Mouse (Mus musculus): ENCODE data around the gene Adamts14. TPM values are rescaled to one million over a fixed set of nuclear protein-coding genes. Genes with fewer than 3 reads are reported as not detected.

The Adamts14 gene
- polyA plus RNA-seq, 2 experiments = 0.13 to 0.21 TPM

GRCm38 (mm10) chr10:61297477-61297876, 24.2 kb upstream of the Adamts14 start, which contains the start of gene Prf1:
Prf1 (plus strand) TSS chr10:61297833.
- H3K9ac ChIP-seq (replicated peaks) = no peak within 1 kb of the TSS
- no peaks in the 10 kb centered on the region for H3K27me3 ChIP-seq (ENCODE audit: control insufficient read depth, insufficient read depth, low read length)
- 18% methylated on average over 7 of the region's 7 CpGs for WGBS (ENCODE audit: insufficient replicate concordance)
- H3K36me3 ChIP-seq (replicated peaks; ENCODE audit: control insufficient read depth, insufficient read depth, low read depth) = no peaks in the 10 kb centered on the region
- no peaks in the 10 kb centered on the region for H3K4me1 ChIP-seq (replicated peaks; ENCODE audit: control insufficient read depth in 2 of 2, insufficient read depth in 2 of 2, low read length in 1 of 2)
- no peak for DNase-seq (ENCODE audit: low read depth in 3 of 3, low spot score in 3 of 3)
- H3K4me3 ChIP-seq (ENCODE audit: insufficient read depth in 1 of 2, low read depth in 2 of 2, low read length in 2 of 2) = no peak within 1 kb of the TSS
- no peak for TF ChIP-seq CTCF (IDR thresholded peaks at IDR 0.05; ENCODE audit: low read depth)
- no peak for TF ChIP-seq EP300 (IDR thresholded peaks at IDR 0.05; ENCODE audit: low read depth)
- H3K4me2 ChIP-seq (ENCODE audit: low read depth) = no peak within 1 kb of the TSS
- ATAC-seq (ENCODE audit: insufficient read depth) = no peak
- H3K27ac ChIP-seq = no peak within 1 kb of the TSS
- no peaks in the 10 kb centered on the region for H3K9me3 ChIP-seq (ENCODE audit: control insufficient read depth, low read length)

GRCm38 (mm10) chr10:61296713-61297445, 23.6 kb upstream of the Adamts14 start:
- TF ChIP-seq EP300 (IDR thresholded peaks at IDR 0.05; ENCODE audit: low read depth) (no peak), CTCF (IDR thresholded peaks at IDR 0.05; ENCODE audit: low read depth) (no peak)
- 63% methylated on average over 8 of the region's 8 CpGs for WGBS (ENCODE audit: insufficient replicate concordance)

GRCm38 (mm10) chr10:61294242-61294641, 21.0 kb upstream of the Adamts14 start:
- TF ChIP-seq EP300 (IDR thresholded peaks at IDR 0.05; ENCODE audit: low read depth) (no peak), CTCF (IDR thresholded peaks at IDR 0.05; ENCODE audit: low read depth) (no peak)
- Histone ChIP-seq H3K27ac (no peak overlapping the region), H3K4me3 (ENCODE audit: insufficient read depth in 1 of 2, low read depth in 2 of 2, low read length in 2 of 2) (no peak overlapping the region), H3K9me3 (ENCODE audit: control insufficient read depth, low read length) (no peaks in the 10 kb centered on the region), H3K4me1 (replicated peaks; ENCODE audit: control insufficient read depth in 2 of 2, insufficient read depth in 2 of 2, low read length in 1 of 2) (no peaks in the 10 kb centered on the region), H3K4me2 (ENCODE audit: low read depth) (no peak overlapping the region), H3K27me3 (ENCODE audit: control insufficient read depth, insufficient read depth, low read length) (no peaks in the 10 kb centered on the region), H3K36me3 (replicated peaks; ENCODE audit: control insufficient read depth, insufficient read depth, low read depth) (no peaks in the 10 kb centered on the region), H3K9ac (replicated peaks) (no peak overlapping the region)
- 54% methylated on average over 8 of the region's 8 CpGs for WGBS (ENCODE audit: insufficient replicate concordance)
- no peak for DNase-seq (ENCODE audit: low read depth in 3 of 3, low spot score in 3 of 3)
- ATAC-seq (ENCODE audit: insufficient read depth) = no peak

More at GRCm38 (mm10) chr10:61296713-61297445, 23.6 kb upstream of the Adamts14 start:
- Histone ChIP-seq H3K27ac (no peak overlapping the region), H3K9ac (replicated peaks) (no peak overlapping the region), H3K36me3 (replicated peaks; ENCODE audit: control insufficient read depth, insufficient read depth, low read depth) (no peaks in the 10 kb centered on the region), H3K4me2 (ENCODE audit: low read depth) (no peak overlapping the region), H3K9me3 (ENCODE audit: control insufficient read depth, low read length) (no peaks in the 10 kb centered on the region), H3K4me3 (ENCODE audit: insufficient read depth in 1 of 2, low read depth in 2 of 2, low read length in 2 of 2) (no peak overlapping the region), H3K27me3 (ENCODE audit: control insufficient read depth, insufficient read depth, low read length) (no peaks in the 10 kb centered on the region), H3K4me1 (replicated peaks; ENCODE audit: control insufficient read depth in 2 of 2, insufficient read depth in 2 of 2, low read length in 1 of 2) (no peaks in the 10 kb centered on the region)
- ATAC-seq (ENCODE audit: insufficient read depth) (no peak), DNase-seq (ENCODE audit: low read depth in 3 of 3, low spot score in 3 of 3) (no peak)

GRCm38 (mm10) chr10:61290479-61290878, 17.2 kb upstream of the Adamts14 start:
- Histone ChIP-seq H3K27ac (no peak overlapping the region), H3K4me1 (replicated peaks; ENCODE audit: control insufficient read depth in 2 of 2, insufficient read depth in 2 of 2, low read length in 1 of 2) (peaks cover 0 to 2% of the 10 kb centered on the region in 2 experiments; a peak in 1 of 4 replicates), H3K4me3 (ENCODE audit: insufficient read depth in 1 of 2, low read depth in 2 of 2, low read length in 2 of 2) (no peak overlapping the region), H3K36me3 (replicated peaks; ENCODE audit: control insufficient read depth, insufficient read depth, low read depth) (no peaks in the 10 kb centered on the region), H3K9ac (replicated peaks) (no peak overlapping the region), H3K27me3 (ENCODE audit: control insufficient read depth, insufficient read depth, low read length) (no peaks in the 10 kb centered on the region), H3K4me2 (ENCODE audit: low read depth) (no peak overlapping the region), H3K9me3 (ENCODE audit: control insufficient read depth, low read length) (no peaks in the 10 kb centered on the region)
- DNase-seq (ENCODE audit: low read depth in 3 of 3, low spot score in 3 of 3) (no peak), ATAC-seq (ENCODE audit: insufficient read depth) (no peak)
- WGBS (ENCODE audit: insufficient replicate concordance) = 24% methylated on average over 2 of the region's 2 CpGs
- no peak for TF ChIP-seq EP300 (IDR thresholded peaks at IDR 0.05; ENCODE audit: low read depth)

- no peak for TF ChIP-seq EP300 (IDR thresholded peaks at IDR 0.05; ENCODE audit: low read depth)
- TF ChIP-seq CTCF (IDR thresholded peaks at IDR 0.05; ENCODE audit: low read depth) = no peak
- Histone ChIP-seq H3K36me3 (replicated peaks; ENCODE audit: control insufficient read depth, insufficient read depth, low read depth) (no peaks in the 10 kb centered on the region), H3K4me3 (ENCODE audit: insufficient read depth in 1 of 2, low read depth in 2 of 2, low read length in 2 of 2) (no peak overlapping the region), H3K4me1 (replicated peaks; ENCODE audit: control insufficient read depth in 2 of 2, insufficient read depth in 2 of 2, low read length in 1 of 2) (peaks cover 0 to 2% of the 10 kb centered on the region in 2 experiments; a peak in 1 of 4 replicates), H3K27me3 (ENCODE audit: control insufficient read depth, insufficient read depth, low read length) (no peaks in the 10 kb centered on the region), H3K9me3 (ENCODE audit: control insufficient read depth, low read length) (no peaks in the 10 kb centered on the region), H3K9ac (replicated peaks) (no peak overlapping the region), H3K4me2 (ENCODE audit: low read depth) (no peak overlapping the region), H3K27ac (no peak overlapping the region)
- DNase-seq (ENCODE audit: low read depth in 3 of 3, low spot score in 3 of 3) (no peak), ATAC-seq (ENCODE audit: insufficient read depth) (no peak)
- WGBS (ENCODE audit: insufficient replicate concordance) = 53% methylated on average over 2 of the region's 2 CpGs
These were observed 16.8 kb upstream of the Adamts14 start for GRCm38 (mm10) chr10:61290016-61290415.

Measured in liver, embryonic 14.5 days (tissue).